Mouse (Mus musculus) kidney, postnatal 4 days (tissue): ENCODE results near the gene Kcnk5.

ENCODE experiments used
- DNase-seq, 2 experiments: peaks; one replicate each; pipeline ENCODE4 v3.0.0; 2021; ENCODE audit warnings: mixed read lengths in 2 of 2

The Kcnk5 gene

DNA sequence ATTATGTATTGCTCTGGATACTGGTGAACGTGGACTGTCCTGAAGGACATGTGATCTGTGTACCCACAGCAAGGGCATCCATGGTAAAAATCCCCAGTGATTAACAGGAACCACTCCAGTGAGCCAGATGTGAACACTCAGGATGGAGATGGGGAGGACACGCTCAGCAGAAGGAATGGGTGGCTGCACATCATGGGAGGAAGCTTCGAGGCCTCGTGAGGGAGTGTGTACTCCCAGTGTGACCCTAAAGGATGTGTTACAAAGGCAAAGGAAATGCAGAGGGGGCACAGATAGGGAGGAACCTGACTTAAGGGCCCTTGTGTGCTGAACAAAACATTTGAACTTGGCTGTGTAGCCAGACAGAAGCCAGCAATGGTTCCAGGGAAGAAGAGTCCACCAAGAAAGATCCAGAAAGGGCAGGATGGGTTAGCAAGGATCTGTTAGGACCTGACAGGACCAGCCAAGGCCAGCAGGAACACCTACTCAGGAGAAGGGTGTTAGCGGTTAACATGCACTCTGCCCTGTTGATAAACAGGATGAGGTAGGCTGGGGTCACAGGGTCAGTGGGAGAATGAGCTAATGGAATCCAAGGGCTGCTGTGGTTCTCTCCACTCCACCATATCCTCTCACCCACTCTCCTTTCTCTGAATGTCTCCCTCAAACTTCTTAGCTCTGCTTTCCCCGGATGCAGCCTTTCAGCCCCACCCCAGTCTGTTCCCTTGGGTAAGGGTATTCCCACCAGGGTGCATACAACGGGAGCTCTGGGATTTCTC is 68.2 kb downstream of the Kcnk5 start:
- no peak for DNase-seq

DNA sequence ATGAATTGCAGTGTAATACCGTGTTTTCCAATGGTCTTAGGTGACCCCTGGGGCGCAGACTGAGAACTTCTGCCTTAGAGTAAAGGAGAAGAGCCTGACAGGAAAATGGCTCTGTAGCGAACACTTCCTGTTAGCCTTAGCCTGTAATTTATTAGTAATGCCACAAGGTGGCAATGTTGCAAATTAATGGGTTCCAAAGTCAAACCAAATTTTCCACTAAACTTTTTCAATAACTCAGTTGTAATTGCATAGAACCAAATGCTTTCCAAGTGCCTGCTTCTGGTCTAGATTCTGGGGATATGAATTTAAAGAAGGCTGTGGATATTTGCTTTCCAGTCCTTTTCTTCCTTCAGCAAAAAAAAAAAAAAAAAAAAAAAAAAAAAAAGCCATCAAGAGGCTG is 69.4 kb downstream of the Kcnk5 start:
- no peak for DNase-seq

DNA sequence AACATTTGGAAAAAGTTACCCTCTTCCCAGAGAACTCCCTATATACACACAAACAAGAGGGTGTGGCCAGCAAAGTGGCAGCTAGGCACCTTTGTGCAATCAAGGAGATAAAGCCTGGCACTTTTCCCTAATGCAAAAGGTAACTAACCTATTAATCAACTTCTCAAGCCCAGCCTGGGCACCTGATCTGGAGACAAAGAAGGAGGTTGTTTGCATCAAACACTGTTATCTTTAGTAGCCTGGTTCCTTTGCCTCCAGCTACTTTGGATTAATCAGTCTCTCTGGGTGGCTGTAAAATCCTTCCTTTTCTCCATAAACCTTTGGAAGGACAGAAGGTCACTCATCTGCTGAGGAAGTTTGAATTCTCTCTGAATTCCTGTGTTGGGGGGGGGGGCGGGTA is 70.7 kb downstream of the Kcnk5 start:
- no peak for DNase-seq

DNA sequence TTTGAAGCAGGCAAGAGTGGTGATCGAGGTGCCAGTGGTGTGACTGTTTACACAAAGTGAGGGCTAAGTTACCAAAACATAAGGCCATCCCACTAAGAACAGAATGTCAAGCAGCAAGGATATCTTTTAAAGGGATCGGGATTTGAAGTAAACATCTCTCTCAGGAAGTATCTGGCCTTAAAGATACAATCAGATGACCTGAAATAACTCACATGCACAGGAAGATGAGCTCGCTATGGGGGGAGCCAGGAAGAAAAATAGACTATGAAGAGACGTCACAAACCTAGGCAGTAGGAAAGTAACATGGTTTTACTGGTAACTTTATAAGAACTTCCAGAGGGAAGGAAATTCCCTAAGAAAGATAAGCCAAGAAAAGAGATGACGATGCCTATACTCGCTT is 75.3 kb downstream of the Kcnk5 start:
- DNase-seq: no peak

DNA sequence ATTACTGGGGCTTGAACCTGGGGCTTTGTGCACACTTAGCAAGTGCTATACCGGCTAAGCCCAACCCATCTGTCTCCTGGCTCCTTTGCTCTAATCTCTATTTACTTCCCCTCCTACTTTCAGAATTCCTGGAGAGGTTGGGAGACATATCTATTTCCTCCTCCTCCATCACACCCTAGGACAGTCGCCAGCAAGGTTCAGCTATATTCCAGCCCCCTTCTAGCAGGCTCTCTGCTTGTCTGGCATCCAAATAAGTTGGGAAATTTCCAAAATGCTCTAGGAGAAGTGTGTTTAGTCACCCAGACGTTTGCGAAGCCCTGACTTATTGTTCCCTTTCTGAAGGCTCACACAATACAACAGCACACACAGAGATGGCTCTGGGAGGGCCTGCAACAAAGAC is 78.4 kb downstream of the Kcnk5 start:
- DNase-seq: peak in 1 of 2 experiments; percentile 34

DNA sequence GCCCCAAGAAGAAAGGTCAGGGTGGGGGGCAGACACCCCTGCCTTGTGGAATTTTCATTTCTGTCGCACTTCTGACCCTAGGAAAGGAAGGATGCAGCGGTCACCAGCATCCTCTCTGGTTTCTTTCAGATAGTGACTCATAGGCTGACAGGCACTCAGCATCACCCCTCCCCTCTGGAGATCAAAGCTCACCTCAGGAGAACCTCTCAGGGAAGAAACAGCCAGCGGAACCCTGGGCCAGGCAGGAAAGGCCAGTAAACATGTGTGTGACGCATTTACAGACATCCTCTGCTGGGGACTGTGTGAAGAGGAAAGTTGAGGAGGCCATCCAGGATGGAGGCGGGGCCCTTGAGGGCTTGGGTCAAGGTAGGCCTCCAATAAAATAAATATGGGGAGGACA is 83.5 kb downstream of the Kcnk5 start:
- DNase-seq: peak; percentile 36 to 60

DNA sequence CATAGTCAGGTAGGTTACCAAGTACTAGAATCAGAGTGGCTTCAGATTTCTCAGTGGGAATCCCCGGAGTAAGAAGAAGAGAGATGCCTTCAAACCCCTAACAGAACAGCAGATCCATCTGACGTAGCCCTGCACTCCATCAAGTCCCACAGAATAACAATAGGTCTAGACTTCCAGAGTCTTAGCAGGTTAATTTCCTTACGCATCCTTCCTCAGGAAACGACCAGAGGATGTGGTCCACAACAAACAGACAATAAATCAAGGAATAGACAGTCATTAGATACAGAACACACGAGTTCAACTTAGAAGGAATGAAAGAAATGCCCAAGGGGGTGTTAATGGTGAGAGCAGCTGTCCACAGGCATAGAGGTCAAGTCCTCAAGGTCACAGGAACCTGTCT is 86.7 kb downstream of the Kcnk5 start:
- DNase-seq: no peak

DNA sequence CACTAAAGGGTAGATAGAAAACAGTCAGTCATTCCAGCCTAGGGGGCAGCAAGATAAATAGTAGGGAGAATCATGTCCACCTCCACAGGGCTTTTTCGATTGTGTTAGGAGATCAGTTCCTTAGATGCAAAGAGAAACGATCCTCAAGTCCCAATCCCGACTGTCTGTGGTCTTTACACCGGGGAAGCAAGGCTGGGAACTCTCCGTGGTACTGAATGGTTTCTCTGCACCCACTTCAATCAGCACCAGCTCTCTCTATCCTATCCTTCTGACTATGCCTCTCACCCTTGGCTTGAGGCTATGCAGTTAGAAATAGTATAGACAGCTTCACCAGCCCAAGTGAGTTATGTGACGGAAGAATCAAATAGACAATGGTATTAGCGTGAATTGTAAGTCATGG is 88.1 kb downstream of the Kcnk5 start:
- DNase-seq: peak; percentile 83
